Mouse (Mus musculus) MEL (cell line): Measurements from ENCODE around the gene A730015C16Rik.

Source experiments
- MAX ChIP-seq: IDR thresholded peaks from 2 replicates; pipeline ENCODE4 v1.6.1; 2011; ENCODE audit warnings: low read length, improper control_type of control experiment
- MEF2A ChIP-seq: IDR thresholded peaks from 2 replicates; pipeline ENCODE4 v1.6.1; 2014; ENCODE audit warnings: low read depth, mild to moderate bottlenecking, inconsistent platforms, low read length, improper control_type of control experiment; ENCODE audit not compliant: poor library complexity, insufficient replicate concordance, severe bottlenecking; ENCODE audit errors: extremely low read depth
- POLR2A ChIP-seq, 2 experiments: IDR thresholded peaks; 2 replicates each; pipeline ENCODE4 v1.6.1; 2011 to 2012; ENCODE audit warnings: low read length in 2 of 2, mild to moderate bottlenecking in 2 of 2, control low read depth in 1 of 2, improper control_type of control experiment in 1 of 2, low read depth in 1 of 2, moderate library complexity in 1 of 2; ENCODE audit not compliant: control insufficient read depth in 1 of 2, insufficient read depth in 1 of 2, poor library complexity in 1 of 2
- POLR2AphosphoS2 ChIP-seq: IDR thresholded peaks from 2 replicates; pipeline ENCODE4 v1.6.1; 2011; ENCODE audit warnings: low read length, improper control_type of control experiment
- RAD21 ChIP-seq: IDR thresholded peaks from 2 replicates; pipeline ENCODE4 v1.6.1; 2011; ENCODE audit warnings: mild to moderate bottlenecking, low read depth, low read length, improper control_type of control experiment
- TBP ChIP-seq: IDR thresholded peaks from 2 replicates; pipeline ENCODE4 v1.8.0; 2011; ENCODE audit warnings: low read depth, low read length, improper control_type of control experiment
- TCF12 ChIP-seq: IDR thresholded peaks from 2 replicates; pipeline ENCODE4 v1.6.1; 2014; ENCODE audit warnings: low read depth, mild to moderate bottlenecking, inconsistent platforms, low read length, improper control_type of control experiment, moderate library complexity

DNA sequence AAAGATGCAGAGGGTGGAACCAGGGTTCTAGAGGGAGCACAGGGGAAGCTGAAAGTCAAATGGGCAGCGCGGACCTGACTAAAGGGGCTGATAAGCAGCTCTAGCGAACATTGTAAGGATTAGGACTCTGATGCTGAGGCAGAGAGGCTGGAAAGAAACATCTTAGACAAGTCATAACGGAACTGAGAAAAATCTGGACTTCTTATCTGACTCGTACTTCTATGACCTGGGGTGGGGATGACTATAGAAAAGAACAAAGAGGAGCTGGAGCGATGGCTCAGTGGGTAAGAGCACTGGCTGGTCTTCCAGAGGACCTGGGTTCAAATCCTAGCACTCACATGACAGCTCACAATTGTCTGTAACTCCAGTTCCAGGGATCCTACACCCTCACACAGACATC lies 29.5 kb upstream of the A730015C16Rik start:
- no peak for TF ChIP-seq TCF12
- no peak for TF ChIP-seq MAX
- no peak for TF ChIP-seq MEF2A
- TF ChIP-seq POLR2A (IDR thresholded peaks at IDR 0.05; ENCODE audit: control insufficient read depth in 1 of 2, insufficient read depth in 1 of 2, low read depth in 1 of 2, low read length in 2 of 2, poor library complexity in 1 of 2) = no peak
- no peak for TF ChIP-seq POLR2AphosphoS2
- no peak for TF ChIP-seq RAD21
- TF ChIP-seq TBP = no peak
